Mouse (Mus musculus): ENCODE results near the gene Armh1.
A peak's percentile ranks its signal among the peaks of the same experiment; 100 is the strongest.
"Not testable (repeated sequence)": the region's sequence is repeated elsewhere in the genome, so short reads cannot be mapped to it uniquely, and the experiment has no call there.

Armh1 gene

DNA sequence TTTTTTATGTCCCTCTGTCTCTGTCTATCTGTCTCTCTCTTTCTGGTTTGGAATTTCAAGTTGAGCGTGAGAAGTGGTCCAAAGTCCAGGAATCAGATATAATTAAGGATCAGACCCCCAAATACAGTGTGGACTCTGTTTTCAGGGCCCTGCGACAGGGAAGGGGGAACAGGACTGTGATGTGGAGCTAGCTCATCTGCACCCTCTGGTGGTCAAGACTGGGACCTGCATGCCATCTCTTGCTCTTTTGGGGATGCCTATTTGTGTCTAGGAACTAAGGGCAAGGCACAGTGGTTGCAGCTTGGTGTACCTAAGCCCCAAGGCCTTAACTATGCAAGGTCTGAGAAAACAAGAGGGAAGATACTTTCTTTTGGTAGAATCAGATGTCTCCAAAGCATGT lies 15.4 kb upstream of the Armh1 start:
- peak; percentile 74 for DNase-seq

DNA sequence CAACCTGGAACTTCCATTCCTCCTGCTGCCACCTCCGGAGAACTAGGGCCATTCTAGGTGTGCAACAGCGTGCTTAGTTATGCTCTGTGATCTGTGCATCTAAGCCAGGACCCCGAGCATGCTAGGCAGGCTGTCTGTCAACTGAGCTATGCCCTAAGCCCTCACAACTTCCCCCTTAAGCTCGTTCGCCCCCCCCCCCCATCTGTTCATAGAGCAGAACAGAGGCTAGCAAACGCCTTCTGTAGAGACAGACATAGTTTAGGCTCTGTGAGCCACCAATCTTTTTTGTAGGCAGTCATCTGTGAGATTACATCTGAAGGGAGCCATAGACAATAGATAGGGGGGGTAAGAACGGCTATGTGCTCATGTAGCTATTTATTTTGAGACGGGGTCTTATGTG lies 11.1 kb upstream of the Armh1 start:
- no peak for DNase-seq

DNA sequence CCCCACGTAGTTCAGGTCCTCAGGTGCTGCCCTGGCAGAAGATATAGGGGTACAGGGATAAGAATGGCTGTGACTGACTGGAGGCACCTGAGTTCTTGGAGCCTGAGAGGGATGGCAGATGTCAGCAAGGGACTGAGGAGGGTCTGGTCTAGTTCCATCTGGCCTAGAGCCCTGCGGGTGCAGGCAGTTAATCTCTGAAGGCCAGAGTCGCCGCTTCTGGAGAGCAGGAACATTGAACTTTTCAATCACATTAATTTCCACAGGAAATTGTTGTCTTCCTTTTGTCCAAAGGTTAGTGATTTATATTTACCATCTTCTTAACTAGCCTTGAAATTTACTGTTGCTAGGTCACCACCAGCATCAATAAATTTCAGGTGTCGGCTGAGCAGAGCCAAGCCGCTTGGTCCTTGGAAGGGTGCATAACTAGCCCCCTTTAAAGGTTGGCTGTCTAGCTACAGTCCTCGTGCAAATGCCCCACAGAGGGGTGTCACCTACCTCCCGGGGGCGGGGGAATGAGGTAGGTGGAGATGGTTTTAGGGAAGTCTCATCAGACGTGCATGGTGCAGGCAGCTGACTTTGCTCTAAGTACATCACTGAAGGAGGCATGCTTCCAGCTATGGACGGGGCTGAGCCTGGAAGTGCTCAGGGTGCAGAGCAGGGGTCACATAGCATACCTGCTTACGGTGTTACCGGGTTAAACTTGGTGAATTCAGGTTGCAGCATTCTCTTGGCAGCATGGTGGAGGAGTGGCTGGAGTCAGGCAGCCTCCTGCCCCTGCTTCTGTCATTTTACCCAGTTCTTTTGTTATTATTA lies 10.4 kb upstream of the Armh1 start:
- no peak for DNase-seq

DNA sequence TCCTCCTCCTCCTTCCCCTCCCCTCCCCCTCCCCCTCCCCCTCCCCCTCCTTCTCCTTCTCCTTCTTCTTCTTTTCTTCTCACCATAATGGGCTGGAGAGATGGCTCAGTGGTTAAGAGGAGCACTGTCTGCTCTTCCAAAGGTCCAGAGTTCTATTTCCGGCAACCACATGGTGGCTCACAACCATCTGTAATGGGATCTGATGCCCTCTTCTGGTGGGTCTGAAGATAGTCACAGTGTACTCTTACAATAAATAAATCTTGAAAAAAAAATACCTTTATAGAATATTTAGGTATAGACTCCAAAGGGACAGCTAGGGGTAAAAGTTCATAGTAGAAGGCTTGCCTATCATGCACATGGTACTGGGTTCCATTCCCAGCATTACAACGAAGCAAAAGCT lies 9.3 kb upstream of the Armh1 start:
- DNase-seq, result no peak

DNA sequence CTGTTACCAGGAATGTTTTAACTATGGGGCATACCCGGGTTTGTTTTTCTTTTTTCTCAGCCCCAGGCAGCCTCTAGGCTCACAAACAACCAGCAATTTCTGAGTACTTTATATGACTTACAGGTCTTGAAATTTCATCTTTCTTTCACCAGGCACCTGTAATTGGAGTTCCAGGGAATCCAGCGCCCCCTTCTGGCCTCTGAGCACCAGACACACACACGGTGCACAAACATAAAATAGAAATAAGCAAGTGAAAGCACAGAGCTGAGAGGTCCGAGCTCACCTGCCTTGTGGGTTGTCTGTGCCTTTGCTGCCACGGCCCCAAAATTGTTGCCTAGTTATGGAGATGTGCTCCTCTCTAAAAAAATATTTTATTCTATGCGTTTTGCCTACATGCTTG lies 8.0 kb upstream of the Armh1 start:
- not testable (repeated sequence) for DNase-seq

DNA sequence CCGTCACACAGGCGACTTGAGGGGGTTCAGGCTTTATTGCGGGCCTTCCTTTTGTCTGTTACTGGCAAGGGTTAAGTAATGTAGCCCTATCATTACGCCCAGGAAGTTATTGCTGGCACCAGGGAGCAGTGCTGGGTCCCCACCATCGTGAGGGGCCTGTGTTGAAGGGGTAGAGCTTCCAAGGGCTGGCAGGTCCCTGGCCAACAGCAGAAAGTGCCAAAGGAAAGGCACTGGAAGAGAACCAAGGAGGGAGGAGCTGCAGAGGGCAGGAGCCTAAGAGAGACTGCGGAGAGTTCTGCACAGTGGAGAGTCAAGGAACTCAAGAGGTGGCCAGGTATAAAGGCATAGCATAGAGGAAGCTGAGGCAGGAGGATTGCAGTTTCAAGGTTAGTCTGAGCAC lies 2.7 kb upstream of the Armh1 start:
- no peak for DNase-seq

DNA sequence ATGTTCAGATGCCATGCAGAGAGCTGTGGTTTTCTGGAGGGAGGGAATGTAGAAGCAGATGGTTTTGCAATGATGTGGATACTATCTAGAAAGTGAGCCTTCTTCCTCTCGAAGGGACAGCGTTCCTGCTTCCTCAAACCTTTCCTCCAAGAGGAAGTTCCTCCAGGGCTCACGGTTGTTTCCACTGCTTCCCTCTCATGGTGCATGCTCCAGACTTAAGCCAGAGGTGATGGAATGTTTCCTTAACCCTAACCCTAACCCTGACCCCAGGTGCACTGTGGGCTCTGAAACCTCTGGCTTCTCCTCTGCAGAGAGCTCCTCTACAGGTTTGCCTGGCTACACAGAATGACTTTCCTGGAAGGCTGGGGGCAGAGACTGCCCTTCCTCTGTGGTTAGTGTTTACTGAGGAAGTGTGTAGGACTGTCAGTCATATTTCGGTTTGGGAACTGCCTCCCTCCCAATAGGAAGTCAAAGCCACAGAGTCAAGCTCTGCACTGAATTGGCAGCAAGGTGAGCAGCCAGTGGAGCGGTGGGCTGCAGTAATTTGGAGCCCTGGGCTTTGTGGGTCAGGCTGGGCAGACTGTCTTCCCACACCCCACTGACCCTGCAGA lies 2.2 kb upstream of the Armh1 start:
- no peak for DNase-seq

DNA sequence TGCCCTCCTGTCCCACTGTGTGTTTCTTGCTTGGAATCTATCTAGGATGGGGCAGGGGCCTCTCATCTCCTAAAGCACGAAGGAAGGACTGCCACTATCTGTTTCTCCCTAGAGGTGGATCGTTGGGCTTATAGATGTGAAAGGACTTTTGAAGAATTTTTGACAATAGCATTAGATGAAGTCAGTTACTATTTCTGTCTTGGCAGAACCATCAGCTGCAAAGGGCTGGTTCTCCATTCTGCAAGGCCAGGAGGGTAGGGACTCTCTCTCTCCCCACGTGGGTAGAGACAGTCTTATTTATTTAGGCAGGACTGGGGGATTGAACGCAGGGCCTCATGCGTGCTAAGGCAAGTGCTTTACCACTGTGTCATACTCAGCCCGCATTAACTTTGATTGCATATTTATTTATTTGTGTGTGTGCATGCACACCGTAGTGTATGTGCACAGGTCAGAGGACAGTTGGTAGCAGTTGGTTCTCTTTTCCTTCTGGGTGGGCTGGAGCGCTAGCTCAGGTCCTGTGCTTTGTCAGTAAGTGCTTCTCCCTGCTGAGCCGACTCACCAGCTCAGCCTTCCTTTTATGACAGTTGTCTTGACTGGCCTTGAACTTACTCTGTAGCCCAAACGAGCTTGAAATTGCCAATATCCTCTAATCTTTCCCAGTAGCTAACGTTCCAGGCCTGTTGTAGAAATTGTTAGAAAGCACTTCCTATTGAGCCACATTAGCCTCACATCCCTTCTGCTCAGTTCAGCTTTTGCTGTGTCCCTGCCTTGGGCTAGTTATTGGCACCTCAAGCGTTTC lies 1.5 kb upstream of the Armh1 start:
- DNase-seq, result no peak

DNA sequence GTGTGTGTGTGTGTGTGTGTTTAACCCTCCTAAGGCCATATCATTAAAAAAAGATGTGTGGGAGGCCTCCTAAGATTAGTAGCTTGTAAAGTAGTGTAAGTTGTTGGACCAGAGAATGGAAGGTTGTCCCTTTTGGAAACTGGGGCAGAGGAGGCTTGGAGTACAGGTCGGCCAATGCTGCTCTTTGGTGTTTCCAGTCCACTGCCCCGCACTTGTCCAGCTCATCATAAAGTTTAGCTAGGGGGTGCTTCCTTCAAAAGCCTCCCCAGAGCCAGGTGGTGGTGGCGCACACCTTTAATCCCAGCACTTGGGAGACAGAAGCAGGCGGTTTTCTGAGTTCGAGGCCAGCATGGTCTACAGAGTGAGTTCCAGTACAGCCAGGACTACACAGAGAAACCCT lies 830 bp upstream of the Armh1 start:
- DNase-seq, result no peak

DNA sequence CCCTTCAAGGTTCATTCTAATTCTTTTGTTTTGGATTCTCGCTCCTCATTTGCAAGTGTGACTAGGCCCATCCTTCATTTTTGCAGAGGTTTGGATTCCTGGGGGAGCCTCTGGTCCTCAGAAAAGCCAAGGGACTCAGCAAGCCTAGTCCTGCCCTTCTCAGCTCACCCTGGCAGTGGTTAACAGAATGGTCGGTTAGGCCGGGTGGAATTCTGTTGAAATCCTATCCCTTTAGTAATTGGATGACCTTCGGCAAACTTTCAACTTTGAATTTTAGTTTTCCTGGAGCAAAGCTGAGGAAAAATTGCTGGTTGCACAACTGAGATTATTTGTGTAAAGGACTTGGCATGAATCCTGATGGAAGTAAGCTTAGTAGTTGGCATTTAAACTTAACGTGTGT lies 426 bp upstream of the Armh1 start:
- no peak for DNase-seq

DNA sequence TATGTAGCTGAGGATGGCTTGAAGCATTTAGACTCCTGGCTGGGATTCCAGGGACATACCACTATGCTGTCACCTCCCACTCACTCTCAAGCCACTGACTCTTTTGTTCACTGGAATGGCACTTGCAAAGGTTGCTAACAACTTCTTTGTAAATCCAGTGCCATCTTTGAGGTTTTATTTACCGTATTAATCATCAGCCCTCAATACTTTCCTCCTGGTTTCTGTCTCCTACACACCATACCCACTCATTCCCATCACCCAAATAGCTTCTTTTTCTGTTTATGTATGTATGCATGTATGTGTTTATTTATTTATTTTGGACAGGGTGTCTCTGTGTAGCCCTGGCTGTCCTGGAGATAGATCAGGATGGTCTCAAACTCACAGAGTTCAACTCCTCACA lies 943 bp downstream of the Armh1 start:
- no peak for DNase-seq

DNA sequence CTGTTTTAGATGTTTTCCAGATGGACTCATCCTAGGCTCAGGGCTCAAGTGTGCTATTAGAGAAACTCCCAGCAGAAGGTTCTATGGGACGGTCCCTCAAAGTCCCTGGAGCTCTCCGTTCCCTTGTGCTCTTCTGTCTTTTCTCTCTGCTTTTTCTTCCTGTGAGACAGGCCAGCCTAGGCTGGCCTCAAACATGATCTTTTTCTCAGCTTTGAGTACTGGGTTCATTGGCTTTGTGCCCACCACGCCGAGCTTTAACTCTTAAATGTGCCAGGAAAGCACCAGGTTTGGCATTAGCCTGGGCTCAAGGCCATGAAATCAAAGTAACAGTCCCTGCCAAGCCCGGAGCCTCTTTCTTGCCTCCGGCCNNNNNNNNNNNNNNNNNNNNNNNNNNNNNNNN lies 11.1 kb downstream of the Armh1 start:
- no peak for DNase-seq

DNA sequence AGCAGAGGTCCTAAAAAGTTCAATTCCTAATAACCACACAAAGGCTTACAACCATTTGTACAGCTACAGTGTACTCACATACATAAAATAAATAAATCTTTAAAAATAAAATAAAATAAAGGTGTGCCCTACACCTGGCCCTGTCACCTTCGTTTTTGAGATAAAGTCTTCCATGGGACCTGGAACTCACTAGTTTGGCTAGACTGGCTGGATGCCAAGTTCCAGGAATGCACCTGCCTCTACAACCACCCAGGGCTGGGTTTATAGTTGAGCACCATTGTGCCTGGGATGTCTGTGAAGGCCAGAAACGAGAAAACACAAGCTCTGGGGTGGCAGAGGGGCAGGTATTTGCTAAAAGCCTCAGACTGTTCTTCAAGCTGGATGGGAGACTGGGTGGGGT lies 12.8 kb downstream of the Armh1 start:
- DNase-seq, result no peak

DNA sequence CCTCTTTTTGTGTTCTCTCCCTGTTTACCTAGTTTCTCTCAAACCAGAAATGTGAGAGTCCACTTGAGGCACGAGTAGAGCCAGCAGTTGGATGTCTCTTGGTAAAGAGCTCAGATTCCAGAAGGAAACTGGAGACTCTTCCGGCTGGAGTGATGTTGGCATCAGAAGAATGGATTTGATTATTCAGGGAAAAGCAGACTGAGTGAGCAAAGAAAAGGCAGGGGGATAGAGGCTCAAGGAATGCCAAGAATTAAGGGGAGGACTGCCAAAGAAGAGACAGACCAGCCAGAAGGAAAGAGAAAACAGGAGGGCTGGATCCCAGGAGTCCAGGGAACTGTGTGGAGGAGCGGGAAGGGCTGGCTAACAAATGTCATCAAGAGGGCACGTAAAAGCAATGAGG lies 16.1 kb downstream of the Armh1 start:
- DNase-seq, result no peak

DNA sequence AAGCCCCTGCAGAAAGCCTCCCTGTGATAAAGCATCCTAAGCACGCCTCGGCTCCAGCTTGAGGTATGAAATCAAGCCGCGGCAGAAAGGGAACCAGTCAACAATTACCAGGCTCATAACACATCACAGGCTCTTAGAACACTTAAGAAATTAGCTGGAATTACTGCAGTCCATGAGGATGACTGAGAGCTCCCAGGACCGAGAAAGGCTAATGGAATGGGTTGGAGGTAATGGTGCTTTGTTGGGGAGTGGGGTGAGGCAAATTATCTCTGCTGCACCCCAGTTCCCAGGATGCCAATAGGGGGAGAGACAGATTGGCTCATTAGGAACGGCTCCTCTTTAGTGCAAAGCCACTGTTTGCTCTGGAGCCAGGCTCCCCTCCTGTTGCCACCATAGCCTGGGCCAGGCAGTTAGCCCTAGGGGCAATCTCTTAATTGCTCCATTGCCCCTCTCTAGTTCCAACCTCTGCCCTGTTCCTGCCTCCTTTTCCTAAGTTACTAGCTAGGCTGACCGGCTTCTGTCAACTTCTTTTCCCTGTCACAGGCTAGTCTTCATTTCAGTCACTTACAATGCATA lies 17.7 kb downstream of the Armh1 start:
- no peak for DNase-seq

DNA sequence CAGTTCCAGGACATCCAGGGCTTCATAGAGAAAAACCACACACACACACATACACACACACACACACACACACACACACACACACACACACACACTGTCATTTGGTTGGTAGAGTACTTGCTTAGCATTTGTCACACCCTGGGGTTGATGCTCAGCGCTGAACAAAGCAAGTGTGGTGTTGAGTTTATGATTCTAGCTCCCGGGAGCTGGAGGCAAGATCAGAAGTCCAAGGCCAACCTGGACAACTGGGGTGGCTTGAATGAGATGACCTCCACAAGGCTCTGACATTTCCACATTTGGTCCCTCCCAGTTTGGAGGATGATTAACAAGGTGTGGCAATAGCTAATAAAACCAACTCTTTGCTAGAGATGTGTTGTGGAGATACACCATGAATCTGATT lies 20.7 kb downstream of the Armh1 start:
- DNase-seq, result no peak

DNA sequence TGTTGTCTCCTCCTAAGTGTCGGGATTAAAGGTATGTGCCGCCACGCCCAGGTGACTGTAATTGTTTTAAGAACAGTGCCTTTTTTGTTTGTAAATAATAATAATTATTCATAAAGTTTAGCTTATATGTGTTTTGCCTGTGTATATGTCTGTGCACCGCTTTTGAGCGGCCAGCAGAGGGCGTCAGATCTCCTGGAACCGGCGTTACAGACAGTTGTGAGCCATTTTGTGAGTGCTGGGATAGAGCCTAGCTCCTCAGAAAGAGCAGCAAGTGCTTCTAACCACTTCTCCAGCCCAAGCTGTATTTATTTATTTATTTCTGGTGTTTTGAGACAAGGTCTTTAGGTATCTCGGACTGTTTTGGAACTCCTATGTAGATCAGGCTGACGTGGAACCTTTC lies 21.6 kb downstream of the Armh1 start:
- DNase-seq, result no peak

DNA sequence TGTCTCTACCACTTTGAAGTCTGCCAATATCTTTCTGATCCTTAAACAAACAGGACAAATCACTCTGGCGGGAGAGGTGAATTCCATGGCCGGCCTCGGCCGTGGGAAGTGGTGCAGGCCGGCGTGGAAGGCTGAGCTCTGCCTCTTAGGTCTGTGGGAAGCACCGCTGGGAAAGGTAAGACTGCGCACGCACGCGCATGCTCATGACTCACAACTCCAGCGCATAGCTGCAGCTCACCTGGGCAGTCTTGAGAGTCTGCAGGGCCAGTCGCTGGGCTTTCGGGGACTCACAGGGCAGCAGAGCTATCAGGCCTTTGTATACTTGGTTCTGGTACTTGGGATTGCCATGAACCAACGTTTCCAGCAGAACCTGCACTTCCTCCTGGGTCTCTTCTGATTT lies 22.3 kb downstream of the Armh1 start:
- no peak for DNase-seq

DNA sequence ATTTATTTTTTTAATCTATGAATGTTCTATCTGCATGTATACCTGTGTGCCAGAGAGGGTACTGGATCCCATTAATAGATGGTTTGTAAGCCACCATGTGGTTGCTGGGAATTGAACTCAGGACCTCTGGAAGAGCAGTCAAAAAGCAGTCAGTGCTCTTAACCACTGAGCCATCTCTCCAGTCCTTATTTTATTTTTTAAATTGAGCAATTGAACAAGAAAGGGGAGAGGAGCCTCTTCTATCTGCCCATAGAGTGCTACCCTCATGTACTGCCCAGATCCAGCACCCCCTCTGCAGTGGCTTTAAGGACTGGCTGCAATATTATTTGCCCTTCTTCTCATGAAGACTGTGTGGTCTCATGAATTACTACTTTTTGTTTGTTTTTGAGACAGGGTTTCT lies 26.7 kb downstream of the Armh1 start:
- no peak for DNase-seq

DNA sequence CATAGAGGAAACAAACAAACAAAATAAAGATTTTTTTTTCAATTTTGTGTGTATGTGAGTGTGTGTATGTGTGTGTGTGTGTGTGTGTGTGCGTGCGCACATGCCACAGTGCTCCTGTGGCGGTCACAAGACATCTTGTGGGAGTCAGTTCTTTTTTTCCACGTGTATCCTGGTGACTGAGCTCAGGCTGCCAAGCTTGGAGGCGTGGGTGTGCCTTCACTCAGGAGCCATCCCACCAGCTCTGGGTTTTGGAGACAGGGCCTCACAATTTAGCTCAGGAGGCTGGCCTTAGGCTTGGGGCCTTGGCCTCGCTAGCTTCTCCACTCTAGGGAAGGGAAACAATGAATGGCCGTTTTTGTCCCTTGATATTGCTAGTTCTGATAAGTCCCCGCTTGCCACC lies 27.8 kb downstream of the Armh1 start:
- DNase-seq, result no peak

DNA sequence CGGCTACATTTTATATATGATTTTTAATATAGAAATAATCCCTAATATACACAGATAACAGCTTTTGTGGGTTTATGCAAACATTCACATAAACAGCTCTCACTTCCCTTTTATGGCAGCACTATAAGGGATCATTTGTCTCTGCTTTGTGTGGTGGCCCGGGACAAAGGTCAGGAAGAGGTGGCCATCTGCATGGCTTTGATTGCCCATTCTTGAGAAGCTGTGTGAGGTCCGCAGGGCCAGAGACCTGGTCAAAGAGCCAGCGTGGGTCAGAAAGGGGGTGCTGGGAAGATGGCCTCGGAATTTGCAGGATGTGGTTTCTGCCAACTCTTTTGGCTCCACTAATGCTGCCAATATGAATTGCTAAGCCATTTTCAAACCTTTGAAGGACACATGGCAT lies 28.9 kb downstream of the Armh1 start:
- DNase-seq, result no peak

DNA sequence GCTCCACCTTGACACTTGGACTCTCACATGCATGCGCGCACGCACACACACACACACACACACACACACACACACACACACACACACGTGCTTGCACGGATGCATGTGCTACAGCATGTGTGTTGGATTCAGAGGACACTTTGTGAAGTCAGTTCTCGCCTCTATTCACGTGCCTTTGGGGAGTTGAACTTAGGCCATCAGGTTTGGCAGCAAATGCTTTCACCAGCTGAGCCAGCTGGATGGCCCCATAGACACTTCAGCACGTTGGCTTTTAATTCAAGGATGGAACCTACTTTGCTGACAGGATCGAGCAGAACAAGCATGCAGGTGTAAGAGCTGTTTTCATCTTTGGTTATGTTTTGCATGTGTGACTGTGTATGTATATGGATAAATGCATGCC lies 30.1 kb downstream of the Armh1 start:
- no peak for DNase-seq

DNA sequence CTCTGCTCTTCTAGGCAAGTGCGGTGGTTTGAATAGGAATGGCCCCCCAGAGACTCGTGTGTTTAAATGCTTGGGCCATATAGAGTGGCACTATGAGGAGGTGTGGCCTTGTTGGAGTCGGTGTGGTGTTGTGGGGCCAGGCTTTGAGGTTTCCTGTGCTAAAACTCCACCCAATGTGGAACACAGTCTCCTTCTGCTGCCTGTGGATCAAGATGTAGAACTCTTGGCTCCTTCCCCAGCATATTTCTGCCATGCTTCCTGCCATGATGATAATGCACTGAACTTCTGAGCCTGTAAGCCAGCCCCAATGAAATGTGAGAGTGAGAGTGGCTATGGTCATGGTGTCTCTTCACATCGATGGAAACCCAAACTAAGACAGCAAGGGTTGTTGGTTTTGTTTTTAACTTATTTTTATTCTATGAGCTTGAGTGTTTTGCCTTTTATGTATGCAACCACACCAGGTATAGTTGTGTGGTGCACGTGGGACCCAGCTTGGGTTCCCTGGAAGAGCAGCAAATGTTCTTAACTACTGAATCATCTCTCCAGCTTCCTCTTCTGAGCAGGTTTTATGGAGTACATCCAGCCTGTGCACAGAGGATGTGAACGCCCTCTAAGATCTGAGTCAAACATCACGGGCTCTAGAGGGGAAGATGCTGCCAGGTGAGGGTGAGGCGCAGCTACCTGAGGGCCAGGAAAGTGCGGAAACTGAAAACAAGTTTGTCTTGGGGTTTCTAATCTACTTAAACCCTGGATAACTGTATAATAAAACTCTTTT lies 31.0 kb downstream of the Armh1 start:
- DNase-seq, result peak; percentile 36

Data from right cerebral cortex, postnatal 25 days (tissue).